Mouse (Mus musculus) cerebellum, postnatal 14 days (tissue): Measurements from ENCODE around the gene Mef2b.
A peak's percentile ranks its signal among the peaks of the same experiment; 100 is the strongest.

Source experiments
- DNase-seq, 2 experiments: peaks; one replicate each; pipeline ENCODE4 v3.0.0; 2021; ENCODE audit warnings: mixed read lengths in 2 of 2

The Mef2b gene

DNA sequence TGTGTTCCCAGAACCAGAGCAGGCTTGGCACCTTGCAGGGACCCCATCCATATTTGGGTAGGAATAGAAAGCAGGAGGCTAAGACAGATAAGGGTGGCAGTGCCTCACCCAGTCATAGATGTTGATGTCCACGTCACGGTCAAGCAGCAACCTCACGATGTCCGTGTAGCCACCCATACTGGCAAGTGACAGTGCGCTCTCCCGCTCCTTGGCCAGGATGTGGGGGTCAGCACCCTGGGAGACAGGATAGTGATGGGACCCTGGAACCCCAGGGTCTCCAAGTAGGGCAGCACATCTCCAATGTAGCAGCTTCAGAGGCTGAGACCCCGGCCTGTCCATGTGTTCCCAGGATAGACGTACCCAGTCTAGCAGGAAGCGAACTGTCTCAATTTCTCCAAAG is 4.6 kb upstream of the Mef2b start:
- DNase-seq, result no peak

DNA sequence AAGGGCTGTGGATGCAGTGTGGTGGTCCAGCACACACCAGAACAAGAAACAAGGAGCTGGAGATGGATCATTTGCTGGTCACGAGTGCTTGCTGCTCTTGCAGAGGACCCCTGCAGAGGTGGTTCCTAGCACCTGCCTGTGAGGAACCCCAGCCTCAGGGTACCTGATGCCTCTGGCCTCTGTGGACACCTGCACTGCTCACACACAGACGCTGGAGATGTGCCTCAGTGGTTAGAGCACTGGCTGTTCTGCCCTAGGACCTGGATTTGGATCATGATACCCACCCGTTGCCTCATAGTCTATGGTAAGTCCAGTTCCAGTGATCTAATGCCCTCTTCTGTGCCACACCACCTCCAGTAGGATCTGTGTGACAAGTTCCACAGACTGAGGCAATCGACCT is 2.9 kb upstream of the Mef2b start:
- no peak for DNase-seq

DNA sequence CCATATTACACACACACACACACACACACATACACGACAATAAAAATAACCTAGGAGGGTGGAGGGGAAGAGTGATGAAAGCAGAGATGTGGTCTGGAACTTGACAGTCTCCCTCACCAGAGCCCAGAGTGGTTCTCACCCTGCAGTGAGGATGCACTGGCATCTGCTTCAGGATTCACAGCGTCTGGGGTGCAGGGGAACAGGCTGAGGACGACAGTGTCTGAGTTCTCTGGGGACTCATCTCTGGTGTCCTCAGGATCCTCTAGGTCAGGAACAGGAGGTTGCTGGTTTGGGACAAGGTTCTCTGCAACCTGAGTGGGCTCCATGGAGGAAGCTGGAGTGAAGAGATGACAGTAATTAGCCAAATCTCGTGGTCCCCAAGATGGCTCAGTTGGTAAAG is 1.6 kb upstream of the Mef2b start:
- no peak for DNase-seq

DNA sequence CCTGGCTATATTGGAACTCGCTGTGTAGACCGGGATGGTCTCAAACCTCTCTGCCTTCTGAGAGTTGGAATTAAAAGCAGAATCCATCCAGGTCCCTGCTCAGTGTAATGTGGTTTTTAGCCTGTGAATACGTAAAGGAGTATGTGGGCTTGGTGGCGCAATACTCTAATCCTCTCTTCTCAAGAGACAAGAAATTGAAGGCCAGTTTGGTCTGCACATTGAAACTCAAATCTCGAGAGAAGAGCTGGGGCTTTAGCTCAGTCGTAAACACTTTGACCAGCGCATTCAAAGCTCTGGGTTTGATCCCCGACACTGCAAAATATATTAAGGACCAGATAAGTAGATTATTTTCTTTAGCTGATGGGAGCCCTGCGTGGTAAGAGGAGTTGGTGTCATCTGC is 470 bp downstream of the Mef2b start:
- DNase-seq, result no peak

DNA sequence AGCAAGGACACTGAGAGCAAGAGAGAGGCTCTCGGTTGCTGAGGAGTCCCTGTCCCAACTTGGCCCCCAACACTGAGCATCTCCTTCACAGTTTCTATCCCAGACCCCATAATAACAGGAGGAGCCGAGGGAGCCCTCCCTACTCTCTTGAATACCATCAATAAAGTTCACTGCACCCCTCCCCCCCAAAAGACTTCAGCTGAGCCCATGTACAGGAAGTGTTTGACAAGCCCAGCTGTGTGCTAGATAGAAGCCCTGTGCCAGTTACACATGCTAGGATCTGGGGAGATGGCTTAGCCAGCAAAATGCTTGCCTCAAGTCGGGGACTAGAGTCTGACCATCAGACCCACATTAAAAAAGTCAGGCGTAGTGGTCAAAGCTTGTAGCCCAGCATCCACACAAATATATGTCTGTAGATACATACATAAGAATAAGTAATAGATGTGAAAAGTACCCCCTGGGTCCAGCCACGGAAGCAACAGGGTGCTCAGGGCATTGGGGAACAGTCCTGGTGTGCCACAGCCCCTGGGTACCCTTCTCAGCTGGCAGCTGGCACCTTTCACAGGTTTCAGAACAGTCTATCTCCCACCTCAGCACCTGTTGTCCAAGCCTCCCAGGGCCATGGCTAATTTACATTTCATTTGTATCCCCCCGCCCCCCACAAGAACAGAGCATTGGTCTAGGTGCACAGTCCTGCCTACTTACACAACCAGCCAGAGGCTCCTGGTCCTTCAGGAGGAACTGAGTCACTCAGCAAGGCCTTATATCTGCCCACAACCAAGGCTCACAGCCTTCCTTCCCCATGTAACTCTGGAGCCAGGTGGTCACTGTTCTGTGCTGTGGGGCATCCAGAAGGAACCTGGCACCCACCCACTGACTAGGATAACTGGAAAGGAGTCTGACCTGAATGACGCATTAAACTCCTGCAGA is 8.4 kb downstream of the Mef2b start:
- no peak for DNase-seq

DNA sequence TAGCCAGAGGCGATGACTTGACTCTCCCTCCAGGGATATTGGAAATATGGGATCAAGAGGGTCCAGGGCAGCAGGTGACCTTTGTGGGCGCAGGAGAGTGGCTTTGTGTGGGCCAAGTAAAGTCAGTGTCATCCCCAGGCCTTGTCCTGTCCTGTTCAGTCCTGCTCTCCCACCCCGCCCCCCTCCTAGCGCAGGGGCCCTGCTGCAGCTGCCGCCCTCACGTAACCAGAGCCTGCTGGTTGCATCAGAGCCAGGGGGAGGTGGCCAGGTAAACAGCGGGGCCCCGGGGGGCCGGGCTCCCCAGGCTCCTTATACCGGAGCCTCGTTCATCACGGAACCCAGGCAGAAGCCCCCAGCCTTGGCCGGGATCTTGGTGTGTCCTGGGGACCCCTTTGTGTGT is 10.6 kb downstream of the Mef2b start:
- DNase-seq, result no peak

DNA sequence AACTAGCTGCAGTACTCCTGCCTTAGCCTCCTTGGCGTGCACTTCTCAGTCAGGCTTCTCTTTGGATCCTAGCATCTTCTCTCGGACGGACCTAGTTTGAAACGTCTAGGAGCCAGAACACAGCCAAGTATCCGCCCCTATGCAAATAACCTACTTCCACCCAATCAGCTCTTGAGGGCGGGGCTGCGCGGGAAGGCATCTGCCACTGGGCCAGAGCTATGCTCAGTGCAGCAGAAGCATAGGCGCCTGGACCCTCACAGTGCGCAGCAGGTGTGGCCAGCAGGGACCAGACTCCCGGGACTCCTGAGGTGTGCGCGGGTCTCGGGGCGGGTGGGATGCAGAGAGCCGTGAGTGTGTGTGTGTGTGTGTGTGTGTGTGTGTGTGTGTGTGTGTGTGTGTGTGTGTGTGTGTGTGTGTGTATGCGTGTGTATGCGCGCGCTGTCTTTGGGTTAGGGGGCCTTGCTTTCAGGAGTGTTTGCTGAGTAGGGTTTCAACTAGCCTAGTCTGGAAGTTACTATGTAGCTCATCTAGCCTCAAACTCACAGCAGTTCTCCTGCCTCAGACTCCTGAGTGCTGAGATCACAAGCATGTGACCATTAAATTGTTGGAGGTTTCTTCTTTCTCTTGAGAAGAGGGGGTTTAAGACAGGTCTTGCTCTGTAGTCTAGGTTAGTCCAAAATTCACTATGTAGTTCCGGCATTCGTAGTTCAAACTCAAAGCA is 13.2 kb downstream of the Mef2b start:
- DNase-seq, result peak; percentile 63 to 74

DNA sequence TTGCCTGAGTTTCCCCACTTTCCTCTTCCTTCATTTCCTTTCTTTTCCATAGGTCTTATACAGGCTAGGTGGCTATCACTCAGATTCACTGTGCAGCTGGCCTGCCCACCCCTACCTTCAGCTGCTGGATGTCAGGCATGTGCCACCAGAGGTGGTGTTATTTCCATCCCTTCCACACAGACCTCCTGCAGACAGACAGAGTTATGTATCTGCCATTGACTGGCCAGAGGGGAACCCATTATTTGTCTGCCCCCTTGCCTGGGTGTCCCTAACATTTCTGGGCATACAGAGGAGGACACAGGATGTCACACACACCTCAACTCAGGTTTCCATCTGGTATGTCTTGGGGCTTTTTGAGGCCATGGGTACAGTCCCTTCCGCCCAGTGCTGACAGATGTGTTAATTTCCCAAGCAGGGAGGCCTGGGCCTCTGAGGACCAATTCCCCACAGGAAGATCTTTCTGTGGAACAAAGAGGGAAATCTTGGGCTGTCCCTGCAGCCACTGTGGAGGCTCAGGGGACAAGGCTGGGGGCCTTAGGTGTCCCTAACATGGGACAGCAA is 17.8 kb downstream of the Mef2b start:
- DNase-seq, result no peak

DNA sequence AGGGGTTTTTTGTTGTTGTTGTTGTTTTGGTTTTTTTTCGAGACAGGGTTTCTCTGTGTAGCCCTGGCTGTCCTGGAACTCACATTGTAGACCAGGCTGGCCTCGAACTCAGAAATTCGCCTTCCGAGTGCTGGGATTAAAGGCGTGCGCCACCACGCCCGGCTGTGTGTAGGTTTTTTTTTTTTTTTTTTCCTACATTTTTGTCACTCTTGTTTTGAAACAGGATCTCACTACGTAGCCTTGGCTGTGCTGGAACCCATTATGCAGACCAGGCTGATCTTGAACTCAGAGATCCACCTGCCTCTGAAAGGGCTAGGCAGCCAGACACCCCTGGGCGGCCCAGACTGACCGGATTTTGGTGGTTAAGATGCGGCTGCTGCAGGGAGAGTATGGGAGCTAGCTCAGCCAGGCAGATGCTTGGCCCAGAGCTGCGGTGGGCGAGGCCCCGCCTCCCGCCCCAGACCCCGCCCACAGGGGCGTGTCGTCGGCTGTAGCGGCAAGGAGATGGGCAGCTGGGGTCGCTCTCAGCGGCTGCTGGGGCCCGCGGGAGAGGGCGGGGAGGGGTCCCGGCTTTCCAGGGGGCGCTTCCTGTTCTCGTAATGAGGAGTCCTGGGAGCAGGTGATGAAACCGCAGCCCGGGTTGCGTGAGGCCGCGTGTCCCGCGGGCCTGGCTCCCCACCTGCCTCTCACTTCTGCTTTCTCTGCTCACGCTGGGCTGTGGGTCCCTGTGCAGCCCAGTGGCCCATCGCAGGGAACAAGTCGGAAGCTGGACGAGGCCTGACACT is 18.8 kb downstream of the Mef2b start:
- DNase-seq, result peak; percentile 57 to 60

DNA sequence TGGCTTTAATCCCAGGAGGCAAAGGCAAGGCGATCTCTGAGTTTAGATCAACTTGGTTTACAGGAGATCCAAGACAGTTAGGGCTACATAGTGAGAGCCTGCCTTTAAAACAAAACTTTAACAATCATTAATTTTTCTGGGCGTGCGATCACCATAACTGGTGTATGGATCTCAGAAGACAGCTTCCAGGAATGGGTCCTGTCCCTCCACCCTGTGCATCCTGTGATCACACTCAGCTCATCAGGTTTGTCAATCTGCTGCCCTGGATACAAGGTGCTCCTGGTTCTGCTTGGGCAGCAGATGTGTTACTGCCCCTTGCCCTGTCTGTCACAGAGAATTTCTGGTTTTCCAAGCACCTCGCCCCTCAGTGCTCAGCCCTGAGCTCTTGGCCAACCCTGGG is 19.7 kb downstream of the Mef2b start:
- DNase-seq, result no peak

DNA sequence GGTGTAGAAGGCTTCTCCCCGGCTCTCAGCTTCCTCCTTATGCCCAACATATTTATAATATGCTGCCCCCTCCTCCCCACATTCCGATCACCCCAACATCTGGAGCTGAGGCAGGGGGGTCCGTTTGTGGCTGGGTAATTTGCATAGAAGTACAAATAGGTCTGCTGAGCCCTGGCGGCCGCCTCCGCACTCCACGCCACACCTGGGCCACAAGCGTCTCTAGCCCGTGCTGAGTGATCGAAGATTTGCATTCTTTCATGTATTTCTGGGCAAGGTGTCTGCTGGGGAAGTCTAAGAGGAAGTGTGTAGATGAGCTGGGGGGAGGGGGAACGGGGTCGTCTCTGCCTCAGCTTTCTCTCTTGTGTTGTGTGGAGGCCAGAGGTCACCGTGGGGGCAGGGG is 20.5 kb downstream of the Mef2b start:
- DNase-seq, result no peak

DNA sequence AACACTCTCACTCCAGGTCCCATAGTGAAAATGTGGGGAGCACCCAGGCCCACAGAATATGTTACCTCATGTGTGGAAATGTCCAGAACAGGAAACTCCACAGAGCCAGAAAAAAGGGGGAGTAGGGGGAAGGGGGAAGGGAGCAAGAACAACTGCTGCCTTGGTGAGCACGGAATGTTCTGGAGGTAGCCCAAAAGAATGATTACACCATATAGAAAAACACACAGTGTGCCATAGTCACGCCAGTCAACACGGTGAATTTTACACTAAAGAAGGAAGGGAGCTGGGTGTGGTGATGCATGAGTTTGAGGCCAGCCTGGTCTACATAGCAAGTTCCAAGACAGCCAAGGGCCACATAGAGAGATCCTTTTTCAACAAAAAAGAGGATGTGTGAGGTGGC is 23.8 kb downstream of the Mef2b start:
- DNase-seq, result no peak

DNA sequence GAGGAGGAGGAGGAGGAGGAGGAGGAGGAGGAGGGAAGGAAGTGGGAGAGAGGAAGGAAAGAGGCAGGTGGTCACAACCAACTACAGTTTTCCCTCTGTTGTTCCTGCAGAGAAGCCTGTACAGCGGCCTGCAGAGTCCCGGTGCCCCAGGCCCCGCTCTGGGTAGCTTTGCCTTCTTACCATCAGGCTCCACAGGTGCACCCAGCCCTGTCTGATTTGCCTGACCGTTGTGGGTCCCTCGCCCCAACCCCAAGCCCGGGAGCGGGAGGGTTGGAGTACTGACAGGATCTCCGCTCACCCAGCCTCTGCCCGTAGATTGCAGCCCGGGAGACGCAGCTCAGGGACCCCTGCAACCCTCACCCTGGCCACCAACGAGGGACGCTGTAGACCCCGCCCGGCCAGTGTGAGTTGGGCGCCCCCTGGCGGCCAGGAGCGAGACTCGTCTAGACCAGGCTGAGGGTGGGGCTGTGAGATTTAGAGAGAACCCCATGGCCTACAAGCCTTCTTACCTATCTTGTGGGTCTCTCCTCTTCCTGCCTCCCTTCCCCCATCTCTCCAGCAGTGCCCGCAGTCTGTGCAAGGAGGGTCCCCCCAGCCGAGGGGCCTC is 27.1 kb downstream of the Mef2b start:
- DNase-seq, result peak; percentile 83 to 89

DNA sequence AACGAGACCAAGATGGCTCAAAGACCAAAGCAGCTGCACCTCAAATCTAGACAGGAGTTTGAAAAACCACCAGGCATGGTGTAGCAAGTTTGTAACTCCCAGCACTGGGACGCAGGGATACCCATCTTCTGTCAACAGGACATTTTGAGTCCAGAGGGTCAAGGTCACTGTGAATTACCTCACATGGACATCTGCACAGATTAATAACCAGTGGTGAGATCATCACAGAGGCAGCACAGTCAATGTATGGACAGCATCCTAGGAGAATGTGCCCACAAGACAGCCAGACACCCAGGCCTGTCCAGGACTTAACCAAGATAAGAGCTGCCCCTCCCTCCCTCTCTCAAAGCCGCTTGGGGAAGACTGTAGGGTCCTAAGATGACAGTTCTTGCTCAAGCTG is 30.6 kb downstream of the Mef2b start:
- no peak for DNase-seq

DNA sequence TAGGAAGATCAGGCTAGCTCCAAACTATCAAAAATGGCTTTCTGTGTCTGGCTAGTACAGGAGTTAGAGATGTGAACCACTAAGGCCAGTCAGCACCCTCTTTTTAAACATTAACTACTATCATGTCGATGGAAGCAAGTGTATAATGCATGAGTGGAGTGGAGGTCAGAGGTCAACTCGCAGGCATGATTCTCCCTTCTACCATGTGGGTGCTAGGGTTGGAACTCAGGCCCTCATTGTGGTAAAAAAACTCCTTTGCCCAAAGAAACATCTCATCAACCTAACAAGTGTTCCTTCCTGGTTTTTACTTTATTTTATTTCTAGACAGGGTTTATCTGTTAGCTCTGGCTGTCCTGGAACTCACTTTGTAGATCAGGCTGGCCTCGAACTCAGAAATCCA is 31.2 kb downstream of the Mef2b start:
- DNase-seq, result no peak

DNA sequence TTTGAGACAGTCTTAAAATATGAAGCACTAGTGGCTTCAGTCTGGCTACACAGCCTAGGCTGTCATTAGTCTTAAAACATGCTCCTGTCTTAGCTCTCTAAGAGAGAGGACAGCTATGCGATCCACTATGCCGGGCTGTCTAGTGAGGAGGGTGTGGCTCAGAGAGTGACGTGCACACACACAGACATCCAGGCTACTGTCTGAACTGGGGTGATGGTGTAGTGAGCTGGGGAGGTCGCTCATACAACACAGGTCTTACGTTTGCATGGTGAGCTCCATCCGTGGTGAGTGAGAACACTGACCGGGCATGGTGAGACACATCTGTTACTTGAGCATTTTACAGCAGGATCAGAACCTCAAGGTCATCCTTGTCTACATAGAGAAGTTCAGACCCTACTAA is 31.7 kb downstream of the Mef2b start:
- DNase-seq, result no peak

DNA sequence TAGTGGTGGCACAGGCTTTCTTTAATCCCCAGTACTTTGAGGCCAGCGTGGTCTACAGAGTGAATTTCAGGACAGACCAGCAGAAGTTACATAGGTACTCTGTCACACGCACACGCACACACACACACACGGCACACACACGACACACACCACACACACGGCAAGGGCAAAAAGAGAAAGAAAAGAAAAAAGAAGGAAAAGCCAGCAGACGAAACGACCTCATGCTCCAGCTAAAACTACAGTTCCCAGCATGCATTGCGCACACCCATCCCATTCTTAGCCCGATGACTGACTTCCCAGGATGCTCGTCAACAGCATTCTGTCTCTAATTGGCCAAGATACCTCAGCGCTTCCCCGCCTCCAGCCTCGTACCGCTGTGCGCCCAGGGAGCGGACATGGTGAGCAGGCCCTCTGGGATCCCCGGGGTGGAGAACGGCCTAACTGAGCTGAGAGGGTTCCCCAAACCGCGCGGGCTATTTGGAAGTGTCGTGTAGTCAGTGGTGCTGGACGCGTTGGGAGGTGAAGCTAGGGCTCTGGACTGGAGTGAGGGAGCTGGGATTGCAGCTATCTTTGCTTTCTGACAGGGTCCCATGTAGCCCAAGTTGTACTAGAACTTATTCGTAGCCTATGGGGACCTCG is 32.7 kb downstream of the Mef2b start, which contains the start of gene Tmem161a:
Gene Tmem161a, plus strand, starts transcription at position 314 of the 639 bp plus-strand sequence.
- peak; percentile 92 for DNase-seq

DNA sequence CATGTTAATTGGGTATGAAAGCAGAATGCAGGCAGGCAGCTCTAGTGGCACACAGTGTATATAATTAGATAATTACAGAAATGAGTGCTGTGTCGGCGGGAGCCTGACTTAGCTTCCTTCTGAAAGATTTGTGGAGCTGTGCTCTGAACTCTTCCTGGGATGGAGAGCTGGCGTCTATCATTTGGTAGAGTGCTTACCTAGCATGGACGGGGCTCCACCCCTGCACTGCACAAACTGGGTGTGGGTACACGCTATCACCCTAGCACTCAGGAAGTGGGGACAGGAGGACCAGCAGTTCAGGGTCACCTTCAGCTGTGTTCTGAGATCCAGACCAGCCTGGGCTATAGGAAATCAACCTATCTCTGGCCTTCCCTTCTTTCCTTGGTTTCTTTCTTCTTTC is 33.8 kb downstream of the Mef2b start:
- no peak for DNase-seq

DNA sequence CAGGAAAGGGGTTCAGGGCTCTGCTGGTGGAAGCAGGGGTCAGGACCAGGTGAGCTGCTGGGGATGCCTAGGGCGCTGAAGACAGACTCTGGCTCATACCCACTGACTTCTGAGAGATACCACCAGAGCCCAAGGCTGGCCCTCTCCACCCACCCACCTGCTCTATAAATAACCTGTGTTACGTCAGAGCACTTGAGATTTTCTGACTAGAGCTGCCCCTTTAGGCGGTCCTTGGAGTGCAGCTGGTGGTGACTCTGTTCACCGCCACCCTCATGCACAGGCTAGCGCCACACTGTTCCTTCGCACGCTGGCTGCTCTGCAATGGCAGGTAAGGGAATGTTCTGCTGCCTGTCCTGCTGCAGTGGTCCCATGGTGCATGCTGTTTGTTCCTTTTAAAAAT is 34.6 kb downstream of the Mef2b start:
- DNase-seq, result no peak

DNA sequence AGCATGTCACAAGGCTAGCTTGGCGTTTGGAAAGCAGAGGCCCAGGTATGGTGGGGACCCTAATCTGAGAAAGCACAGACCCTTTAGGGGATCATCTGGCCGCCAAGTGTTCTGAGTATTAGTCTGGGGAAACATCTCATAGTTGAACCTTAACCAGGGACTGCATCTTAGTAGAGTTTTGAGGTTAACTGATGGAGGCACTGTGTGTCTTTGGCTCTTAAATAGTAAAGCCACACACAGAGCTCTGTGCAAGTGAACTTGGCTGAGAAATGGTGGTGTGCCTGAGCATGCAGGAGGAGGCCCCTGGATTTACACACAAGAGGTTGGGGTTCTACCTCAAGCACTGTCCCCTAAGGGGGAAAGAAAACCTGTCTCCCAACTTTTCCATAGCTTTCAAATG is 38.7 kb downstream of the Mef2b start:
- no peak for DNase-seq

DNA sequence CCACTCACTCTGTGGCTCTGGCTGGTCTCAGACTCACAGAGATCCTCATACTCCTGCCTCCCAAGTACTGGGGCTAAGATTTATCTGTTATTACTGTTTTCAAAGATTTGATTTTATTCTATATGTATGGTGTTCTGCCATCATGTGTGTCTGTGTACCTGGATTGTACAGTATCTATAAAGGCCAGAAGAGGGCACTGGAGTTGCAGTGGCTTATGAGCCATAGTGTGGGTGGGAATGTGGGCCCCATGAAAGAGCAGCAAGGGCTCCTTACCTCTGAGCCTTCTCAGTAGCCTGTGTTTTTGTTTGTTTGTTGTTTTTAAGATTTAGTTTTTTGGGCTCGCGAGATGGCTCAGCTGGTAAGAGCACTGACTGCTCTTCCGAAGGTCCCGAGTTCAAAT is 39.6 kb downstream of the Mef2b start:
- peak in 1 of 2 experiments; percentile 27 for DNase-seq
